Mouse (Mus musculus): Measurements from ENCODE around the gene Upk3bl. TPM values are rescaled to one million over a fixed set of nuclear protein-coding genes. Genes with fewer than 3 reads are reported as not detected.

Upk3bl gene
- total RNA-seq, 1 experiment, result 2.2 TPM

- Histone ChIP-seq H3K9me3 (ENCODE audit: control insufficient read depth, insufficient read depth, low read depth, low read length) (no peaks in the 10 kb centered on the region), H3K4me3 (ENCODE audit: insufficient read depth in 1 of 2, low read depth in 1 of 2, low read length in 2 of 2, poor library complexity in 1 of 2, severe bottlenecking in 1 of 2) (no peak overlapping the region), H3K27ac (ENCODE audit: insufficient read depth, low read depth, low read length, poor library complexity, severe bottlenecking) (no peak overlapping the region), H3K9ac (ENCODE audit: insufficient read depth, low read depth, low read length, poor library complexity, severe bottlenecking) (peak overlapping the region; percentile 24; the same call in 1 of the 2 replicates), H3K4me1 (ENCODE audit: control insufficient read depth in 2 of 2, insufficient read depth in 2 of 2, low read length in 2 of 2, poor library complexity in 1 of 2) (peaks cover 4 to 34% of the 10 kb centered on the region in 2 experiments; a peak in 2 of 4 replicates), H3K36me3 (ENCODE audit: control insufficient read depth, insufficient read depth, low read length, poor library complexity, severe bottlenecking) (peaks cover 12% of the 10 kb centered on the region)
- in situ Hi-C loops (cut with MboI; ENCODE audit: low sequenced_read_pairs in 2 of 2, unreplicated experiment in 2 of 2), result no loop called here
- no peak for DNase-seq (ENCODE audit: low read depth, low spot score)
- TF ChIP-seq ZNF384 (IDR thresholded peaks at IDR 0.05; ENCODE audit: low read depth, low read length), result no peak
- TF ChIP-seq HCFC1 (IDR thresholded peaks at IDR 0.05; ENCODE audit: borderline replicate concordance, insufficient read depth, low read length), result no peak
- TF ChIP-seq MAFK (IDR thresholded peaks at IDR 0.05; ENCODE audit: insufficient read depth, low read depth, low read length), result no peak
- TF ChIP-seq CHD2 (IDR thresholded peaks at IDR 0.05; ENCODE audit: low read depth, low read length), result no peak
- no peak for TF ChIP-seq ZC3H11A (IDR thresholded peaks at IDR 0.05; ENCODE audit: borderline replicate concordance, low read depth, low read length)
These were observed 38.7 kb upstream of the Upk3bl start for GRCm38 (mm10) chr5:136015586-136015985.

- peak overlapping the region; percentile 24; the same call in 1 of the 2 replicates for H3K9ac ChIP-seq (ENCODE audit: insufficient read depth, low read depth, low read length, poor library complexity, severe bottlenecking)
- no peaks in the 10 kb centered on the region for H3K9me3 ChIP-seq (ENCODE audit: control insufficient read depth, insufficient read depth, low read depth, low read length)
- in situ Hi-C loops (cut with MboI; ENCODE audit: low sequenced_read_pairs in 2 of 2, unreplicated experiment in 2 of 2), result no loop called here
- peaks cover 4 to 34% of the 10 kb centered on the region in 2 experiments; a peak in 2 of 4 replicates for H3K4me1 ChIP-seq (ENCODE audit: control insufficient read depth in 2 of 2, insufficient read depth in 2 of 2, low read length in 2 of 2, poor library complexity in 1 of 2)
- H3K27ac ChIP-seq (ENCODE audit: insufficient read depth, low read depth, low read length, poor library complexity, severe bottlenecking), result no peak overlapping the region; the same call in 1 of the 2 replicates
- TF ChIP-seq CHD2 (IDR thresholded peaks at IDR 0.05; ENCODE audit: low read depth, low read length) (no peak), ZNF384 (IDR thresholded peaks at IDR 0.05; ENCODE audit: low read depth, low read length) (no peak), ZC3H11A (IDR thresholded peaks at IDR 0.05; ENCODE audit: borderline replicate concordance, low read depth, low read length) (no peak), MAFK (IDR thresholded peaks at IDR 0.05; ENCODE audit: insufficient read depth, low read depth, low read length) (no peak), HCFC1 (IDR thresholded peaks at IDR 0.05; ENCODE audit: borderline replicate concordance, insufficient read depth, low read length) (no peak)
- peaks cover 11% of the 10 kb centered on the region for H3K36me3 ChIP-seq (ENCODE audit: control insufficient read depth, insufficient read depth, low read length, poor library complexity, severe bottlenecking)
- H3K4me3 ChIP-seq (ENCODE audit: insufficient read depth in 1 of 2, low read depth in 1 of 2, low read length in 2 of 2, poor library complexity in 1 of 2, severe bottlenecking in 1 of 2), result no peak overlapping the region
- DNase-seq (ENCODE audit: low read depth, low spot score), result no peak
These were observed 38.0 kb upstream of the Upk3bl start for GRCm38 (mm10) chr5:136016014-136016876.

GRCm38 (mm10) chr5:136017262-136017661, 37.0 kb upstream of the Upk3bl start:
- Histone ChIP-seq H3K4me3 (ENCODE audit: insufficient read depth in 1 of 2, low read depth in 1 of 2, low read length in 2 of 2, poor library complexity in 1 of 2, severe bottlenecking in 1 of 2) (no peak overlapping the region), H3K9me3 (ENCODE audit: control insufficient read depth, insufficient read depth, low read depth, low read length) (no peaks in the 10 kb centered on the region)
- in situ Hi-C loops (cut with MboI; ENCODE audit: low sequenced_read_pairs in 2 of 2, unreplicated experiment in 2 of 2), result no loop called here

GRCm38 (mm10) chr5:136018726-136019125, 35.6 kb upstream of the Upk3bl start:
- Histone ChIP-seq H3K9me3 (ENCODE audit: control insufficient read depth, insufficient read depth, low read depth, low read length) (no peaks in the 10 kb centered on the region), H3K9ac (ENCODE audit: insufficient read depth, low read depth, low read length, poor library complexity, severe bottlenecking) (no peak overlapping the region), H3K4me3 (ENCODE audit: insufficient read depth in 1 of 2, low read depth in 1 of 2, low read length in 2 of 2, poor library complexity in 1 of 2, severe bottlenecking in 1 of 2) (no peak overlapping the region), H3K27ac (ENCODE audit: insufficient read depth, low read depth, low read length, poor library complexity, severe bottlenecking) (no peak overlapping the region; the same call in 1 of the 2 replicates), H3K36me3 (ENCODE audit: control insufficient read depth, insufficient read depth, low read length, poor library complexity, severe bottlenecking) (no peaks in the 10 kb centered on the region; the same call in 1 of the 2 replicates), H3K4me1 (ENCODE audit: control insufficient read depth in 2 of 2, insufficient read depth in 2 of 2, low read length in 2 of 2, poor library complexity in 1 of 2) (peaks cover 4 to 39% of the 10 kb centered on the region in 2 experiments; a peak in 2 of 4 replicates)
- DNase-seq (ENCODE audit: low read depth, low spot score), result no peak
- TF ChIP-seq HCFC1 (IDR thresholded peaks at IDR 0.05; ENCODE audit: borderline replicate concordance, insufficient read depth, low read length) (no peak), MAFK (IDR thresholded peaks at IDR 0.05; ENCODE audit: insufficient read depth, low read depth, low read length) (no peak), ZC3H11A (IDR thresholded peaks at IDR 0.05; ENCODE audit: borderline replicate concordance, low read depth, low read length) (no peak), CHD2 (IDR thresholded peaks at IDR 0.05; ENCODE audit: low read depth, low read length) (no peak), ZNF384 (IDR thresholded peaks at IDR 0.05; ENCODE audit: low read depth, low read length) (no peak)
- in situ Hi-C loops (cut with MboI; ENCODE audit: low sequenced_read_pairs in 2 of 2, unreplicated experiment in 2 of 2), result no loop called here

More at GRCm38 (mm10) chr5:136017262-136017661, 37.0 kb upstream of the Upk3bl start:
- no peak for TF ChIP-seq MAFK (IDR thresholded peaks at IDR 0.05; ENCODE audit: insufficient read depth, low read depth, low read length)
- no peak for TF ChIP-seq CHD2 (IDR thresholded peaks at IDR 0.05; ENCODE audit: low read depth, low read length)
- TF ChIP-seq ZNF384 (IDR thresholded peaks at IDR 0.05; ENCODE audit: low read depth, low read length), result no peak
- no peak overlapping the region for H3K27ac ChIP-seq (ENCODE audit: insufficient read depth, low read depth, low read length, poor library complexity, severe bottlenecking)
- H3K4me1 ChIP-seq (ENCODE audit: control insufficient read depth in 2 of 2, insufficient read depth in 2 of 2, low read length in 2 of 2, poor library complexity in 1 of 2), result peaks cover 4 to 37% of the 10 kb centered on the region in 2 experiments; a peak in 2 of 4 replicates
- DNase-seq (ENCODE audit: low read depth, low spot score), result no peak
- H3K9ac ChIP-seq (ENCODE audit: insufficient read depth, low read depth, low read length, poor library complexity, severe bottlenecking), result no peak overlapping the region
- peaks cover 3% of the 10 kb centered on the region for H3K36me3 ChIP-seq (ENCODE audit: control insufficient read depth, insufficient read depth, low read length, poor library complexity, severe bottlenecking)
